Mouse (Mus musculus) erythroblast, embryonic 14.5 days (primary cell): Measurements from ENCODE around the gene Gm10300.

Experiments used
- GATA1 ChIP-seq: IDR thresholded peaks from 2 replicates; pipeline ENCODE4 v1.6.1; 2012; ENCODE audit warnings: low read length, inconsistent platforms, mixed read lengths
- TAL1 ChIP-seq: IDR thresholded peaks from 3 replicates; pipeline ENCODE4 v1.6.1; 2012; ENCODE audit warnings: low read length, inconsistent platforms, mixed read lengths

- peak; percentile 54; the same call in 1 of the 2 replicates for TF ChIP-seq GATA1
- no peak for TF ChIP-seq TAL1
These were observed 48.6 kb upstream of the Gm10300 start for GRCm38 (mm10) chr4:132025738-132026527.
